Mouse (Mus musculus) layer of hippocampus, adult 9-11 months (tissue): ENCODE measurements around the gene Pitpnm2.

Experiments
- DNase-seq: peaks from one replicate; pipeline ENCODE4 v3.0.0; 2022

Pitpnm2 gene

GRCm38 (mm10) chr5:124085513-124085912 is 164.0 kb downstream of the Pitpnm2 start:
- DNase-seq = no peak

GRCm38 (mm10) chr5:124084588-124085173 is 164.9 kb downstream of the Pitpnm2 start:
- DNase-seq = peak; percentile 74

- no peak for DNase-seq
Measured at GRCm38 (mm10) chr5:124083850-124084587, 165.5 kb downstream of the Pitpnm2 start.

- no peak for DNase-seq
Measured at GRCm38 (mm10) chr5:124082941-124083688, 166.4 kb downstream of the Pitpnm2 start.

- no peak for DNase-seq
Measured at GRCm38 (mm10) chr5:124082447-124082846, 167.1 kb downstream of the Pitpnm2 start.

- DNase-seq = no peak
Measured at GRCm38 (mm10) chr5:124079880-124080279, 169.7 kb downstream of the Pitpnm2 start.

GRCm38 (mm10) chr5:124078794-124079416 is 170.7 kb downstream of the Pitpnm2 start:
- DNase-seq = peak; percentile 87

- DNase-seq = no peak
Measured at GRCm38 (mm10) chr5:124077856-124078460, 171.6 kb downstream of the Pitpnm2 start.

GRCm38 (mm10) chr5:124077241-124077640 is 172.3 kb downstream of the Pitpnm2 start:
- DNase-seq = no peak

- no peak for DNase-seq
Measured at GRCm38 (mm10) chr5:124076559-124076958, 173.0 kb downstream of the Pitpnm2 start.

- DNase-seq = no peak
Measured at GRCm38 (mm10) chr5:124075716-124076115, 173.8 kb downstream of the Pitpnm2 start.

GRCm38 (mm10) chr5:124074845-124075307 is 174.7 kb downstream of the Pitpnm2 start:
- no peak for DNase-seq

GRCm38 (mm10) chr5:124073682-124074081 is 175.9 kb downstream of the Pitpnm2 start:
- DNase-seq = no peak

GRCm38 (mm10) chr5:124069657-124070056 is 179.9 kb downstream of the Pitpnm2 start:
- DNase-seq = no peak
